Mouse (Mus musculus) forebrain, embryonic 13.5 days (tissue): ENCODE results near the gene Fam228a. TPM values are rescaled to one million over a fixed set of nuclear protein-coding genes. Genes with fewer than 3 reads are reported as not detected.
A peak's percentile ranks its signal among the peaks of the same experiment; 100 is the strongest.
"Not testable (repeated sequence)": the region's sequence is repeated elsewhere in the genome, so short reads cannot be mapped to it uniquely, and the experiment has no call there.

Source experiments
- ATAC-seq: fragments of 200-750 bp; cut with Nextera tagmentation; 2 replicates; pipeline ENCODE4 v1.8.0; 2017
- H3K27ac ChIP-seq: fragments of 300-500 bp; sonication (generic); 2 replicates; pipeline ENCODE4 v1.5.1; 2015; ENCODE audit warnings: inconsistent platforms, mild to moderate bottlenecking, moderate library complexity
- H3K27me3 ChIP-seq: fragments of 300-500 bp; sonication (generic); 2 replicates; pipeline ENCODE4 v1.6.1; 2015; ENCODE audit warnings: mild to moderate bottlenecking, inconsistent platforms
- H3K36me3 ChIP-seq: fragments of 300-500 bp; sonication (generic); 2 replicates; pipeline ENCODE4 v1.6.1; 2015; ENCODE audit warnings: mild to moderate bottlenecking, inconsistent platforms; ENCODE audit not compliant: poor library complexity, severe bottlenecking
- H3K4me1 ChIP-seq: fragments of 300-500 bp; sonication (generic); 2 replicates; pipeline ENCODE4 v1.6.1; 2015; ENCODE audit warnings: inconsistent platforms
- H3K4me2 ChIP-seq: fragments of 300-500 bp; sonication (generic); 2 replicates; pipeline ENCODE4 v1.6.1; 2015; ENCODE audit warnings: inconsistent platforms, mild to moderate bottlenecking, moderate library complexity
- H3K4me3 ChIP-seq: fragments of 300-500 bp; sonication (generic); 2 replicates; pipeline ENCODE4 v1.5.1; 2015; ENCODE audit warnings: mild to moderate bottlenecking, inconsistent platforms
- H3K9ac ChIP-seq: fragments of 300-500 bp; sonication (generic); 2 replicates; pipeline ENCODE4 v1.6.1; 2015; ENCODE audit warnings: mild to moderate bottlenecking, inconsistent platforms
- H3K9me3 ChIP-seq: fragments of 300-500 bp; sonication (generic); replicated peaks from 2 replicates; pipeline ENCODE4 v1.6.1; 2016; ENCODE audit warnings: inconsistent platforms
- WGBS: fragments of 180-500 bp; shearing (Covaris S2); methylation state at CpG from one replicate; pipeline ENCODE4 v1.1.7; 2015; 5-methylcytosine and 5-hydroxymethylcytosine counted together
- polyA plus RNA-seq: library from polyadenylated mRNA; unstranded; fragments of >200 nt; fragmentation: Nextera tagmentation; extraction: Ambion mirVana; gene quantifications from 2 replicates; pipeline ENCODE4 v1.2.1, GENCODE M21; 2015

Fam228a gene
- polyA plus RNA-seq, 1 experiment from 2014 or later = 0.53 TPM

DNA sequence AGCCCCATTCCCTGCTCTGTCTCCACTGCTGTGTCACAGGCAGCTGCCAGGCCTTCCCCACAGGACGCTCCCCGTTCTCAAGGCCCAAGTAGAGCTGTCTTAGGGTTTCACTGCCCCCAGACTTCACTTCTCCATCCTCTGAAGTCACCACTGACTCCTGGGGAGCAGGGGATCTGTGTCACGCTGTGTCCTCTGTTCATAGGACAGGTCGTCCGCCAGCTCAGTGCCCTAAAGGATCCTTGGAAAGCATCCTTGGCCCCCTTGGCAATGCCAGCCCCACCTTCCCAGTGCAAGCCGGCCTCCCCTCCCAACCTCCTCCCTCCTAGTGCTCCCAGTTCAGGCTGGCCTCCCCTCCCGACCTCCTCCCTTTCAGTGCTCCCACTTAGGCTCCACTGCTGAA is 28.3 kb downstream of the Fam228a start:
- Histone ChIP-seq H3K27ac (no peak overlapping the region), H3K4me3 (no peak overlapping the region), H3K9ac (no peak overlapping the region), H3K4me2 (no peak overlapping the region), H3K36me3 (peaks cover 50% of the 10 kb centered on the region), H3K9me3 (no peaks in the 10 kb centered on the region), H3K27me3 (no peaks in the 10 kb centered on the region), H3K4me1 (no peaks in the 10 kb centered on the region)
- 85% methylated on average over 7 of the region's 7 CpGs for WGBS
- ATAC-seq = no peak

DNA sequence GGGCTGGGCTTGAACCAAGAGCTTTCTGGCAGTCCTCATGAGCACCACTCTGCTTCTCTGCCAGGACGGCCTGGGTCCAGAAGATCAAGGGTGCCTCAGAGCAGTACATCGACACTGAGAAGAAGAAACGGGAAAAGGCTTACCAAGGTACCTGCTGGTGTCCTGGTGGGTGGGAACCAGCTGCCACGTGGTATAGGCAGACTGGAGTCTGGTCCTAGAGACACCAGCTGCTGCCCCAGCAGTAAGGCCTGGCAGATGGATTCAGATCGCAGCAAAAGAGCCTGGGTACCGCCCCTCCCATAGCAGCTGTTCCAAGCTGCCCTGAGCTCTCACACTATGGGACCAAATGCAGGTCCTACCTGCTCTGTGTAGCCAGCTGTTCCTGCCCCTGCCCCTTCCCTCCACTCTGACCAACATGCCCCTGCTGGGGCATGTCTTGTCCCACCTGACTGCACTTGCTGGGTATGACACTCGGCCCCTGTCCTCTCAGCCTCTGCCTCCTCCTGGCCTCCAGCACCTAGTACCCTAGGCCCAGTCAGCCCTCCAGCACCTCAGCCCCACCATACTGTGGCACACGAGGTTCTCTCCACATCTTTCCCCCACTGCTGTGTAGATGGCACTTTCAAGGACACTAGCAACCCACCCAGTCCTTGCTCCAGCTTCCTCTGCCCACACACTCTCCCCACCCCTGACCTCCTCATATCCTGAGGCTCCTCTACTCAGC is 29.2 kb downstream of the Fam228a start:
- no peaks in the 10 kb centered on the region for H3K4me1 ChIP-seq
- no peak overlapping the region for H3K9ac ChIP-seq
- H3K9me3 ChIP-seq = no peaks in the 10 kb centered on the region
- ATAC-seq = peak; percentile 65
- no peaks in the 10 kb centered on the region for H3K27me3 ChIP-seq
- 78% methylated on average over 8 of the region's 8 CpGs for WGBS
- peaks cover 50% of the 10 kb centered on the region for H3K36me3 ChIP-seq
- H3K4me3 ChIP-seq = no peak overlapping the region
- no peak overlapping the region for H3K4me2 ChIP-seq
- no peak overlapping the region for H3K27ac ChIP-seq

DNA sequence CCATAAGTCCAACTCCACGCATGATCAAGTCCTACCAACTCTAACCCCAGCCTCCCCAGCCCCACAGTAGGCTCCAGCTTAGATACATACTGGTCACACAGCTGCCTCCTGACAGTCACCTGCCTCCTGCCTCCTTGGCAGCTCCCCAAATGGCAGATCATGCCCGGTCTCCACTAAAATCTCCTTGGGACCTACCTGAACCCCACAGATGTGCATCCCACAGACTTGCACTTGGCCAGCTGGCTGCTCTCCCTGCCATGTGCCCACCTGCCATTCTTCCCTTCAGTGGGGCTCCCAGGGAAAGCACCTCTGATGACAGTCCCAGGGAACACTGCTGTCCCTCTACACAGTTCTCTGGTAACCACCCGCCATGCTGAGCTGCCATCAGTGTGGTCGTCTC is 29.9 kb downstream of the Fam228a start:
- Histone ChIP-seq H3K9ac (no peak overlapping the region), H3K4me1 (no peaks in the 10 kb centered on the region), H3K27me3 (no peaks in the 10 kb centered on the region), H3K4me2 (no peak overlapping the region), H3K27ac (no peak overlapping the region), H3K36me3 (peaks cover 48% of the 10 kb centered on the region), H3K9me3 (no peaks in the 10 kb centered on the region), H3K4me3 (no peak overlapping the region)
- no peak for ATAC-seq
- WGBS = 81% methylated on average over 4 of the region's 4 CpGs

DNA sequence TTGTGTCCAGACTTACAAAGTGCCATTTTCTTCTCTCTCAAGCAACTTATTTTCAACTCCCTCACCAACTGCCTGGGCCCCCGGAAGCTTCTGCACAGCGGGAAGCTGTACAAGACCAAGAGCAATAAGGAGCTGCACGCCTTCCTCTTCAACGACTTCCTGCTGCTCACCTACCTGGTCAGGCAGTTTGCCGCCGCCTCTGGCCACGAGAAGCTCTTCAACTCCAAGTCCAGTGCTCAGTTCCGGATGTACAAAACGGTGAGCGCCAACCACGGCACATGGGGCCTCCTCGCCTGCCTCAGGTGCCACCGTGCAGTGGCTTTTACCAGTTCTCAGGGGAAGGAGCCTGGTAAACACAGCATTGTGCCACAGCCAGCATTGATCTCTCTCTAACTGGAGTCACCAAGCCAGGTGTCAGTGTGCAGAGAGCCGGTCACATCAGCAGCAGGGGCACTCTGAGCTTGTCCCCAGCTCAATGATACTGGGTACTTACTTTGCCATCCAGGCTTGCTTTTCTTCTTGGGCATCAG is 30.7 kb downstream of the Fam228a start:
- WGBS = 92% methylated on average over 14 of the region's 14 CpGs
- no peak for ATAC-seq
- H3K4me3 ChIP-seq = no peak overlapping the region
- no peaks in the 10 kb centered on the region for H3K4me1 ChIP-seq
- H3K9me3 ChIP-seq = no peaks in the 10 kb centered on the region
- no peak overlapping the region for H3K9ac ChIP-seq
- no peak overlapping the region for H3K27ac ChIP-seq
- peaks cover 45% of the 10 kb centered on the region for H3K36me3 ChIP-seq
- no peak overlapping the region for H3K4me2 ChIP-seq
- H3K27me3 ChIP-seq = no peaks in the 10 kb centered on the region

DNA sequence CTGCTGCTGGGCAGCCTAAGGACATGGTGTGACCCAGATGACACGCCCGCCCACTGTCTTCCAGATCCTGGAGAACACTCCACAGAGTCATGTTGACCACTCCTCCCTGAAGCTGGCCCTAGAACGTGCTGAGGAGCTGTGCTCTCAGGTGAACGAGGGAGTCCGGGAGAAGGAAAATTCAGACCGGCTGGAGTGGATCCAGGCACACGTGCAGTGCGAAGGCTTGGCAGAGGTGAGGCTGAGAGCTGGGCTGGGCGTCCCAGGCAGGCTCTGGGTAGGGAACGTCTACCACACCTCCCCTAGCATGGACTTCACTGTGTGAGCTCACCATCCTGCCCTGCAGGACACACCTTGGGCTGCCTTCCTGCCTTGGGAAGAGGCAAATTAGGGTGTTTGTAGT is 31.3 kb downstream of the Fam228a start:
- Histone ChIP-seq H3K9ac (no peak overlapping the region), H3K4me2 (no peak overlapping the region), H3K36me3 (peaks cover 42% of the 10 kb centered on the region), H3K27me3 (no peaks in the 10 kb centered on the region), H3K27ac (no peak overlapping the region), H3K9me3 (no peaks in the 10 kb centered on the region), H3K4me3 (no peak overlapping the region), H3K4me1 (no peaks in the 10 kb centered on the region)
- no peak for ATAC-seq
- WGBS = 91% methylated on average over 10 of the region's 10 CpGs

DNA sequence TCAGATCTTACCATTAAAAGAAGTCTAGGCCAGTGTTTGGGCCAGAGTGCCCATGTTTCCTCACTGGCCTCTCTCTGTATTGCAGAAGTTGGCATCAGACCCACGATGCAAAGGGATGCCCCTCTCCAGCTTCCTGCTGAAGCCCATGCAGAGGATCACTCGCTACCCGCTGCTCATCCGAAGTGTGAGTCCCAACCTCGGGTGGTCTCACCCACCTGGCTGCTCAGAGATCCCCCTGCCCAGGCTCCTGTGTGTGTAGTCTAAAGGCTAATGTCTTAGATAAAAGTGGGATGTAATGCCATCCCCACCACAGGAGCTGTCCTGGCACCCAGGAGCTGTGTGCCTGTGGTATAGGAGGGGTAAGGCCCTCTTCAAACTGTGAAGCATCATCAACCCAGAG is 32.1 kb downstream of the Fam228a start:
- no peaks in the 10 kb centered on the region for H3K4me1 ChIP-seq
- ATAC-seq = no peak
- peaks cover 44% of the 10 kb centered on the region for H3K36me3 ChIP-seq
- H3K4me3 ChIP-seq = no peak overlapping the region
- H3K27ac ChIP-seq = no peak overlapping the region
- 95% methylated on average over 5 of the region's 5 CpGs for WGBS
- H3K9ac ChIP-seq = no peak overlapping the region
- H3K27me3 ChIP-seq = no peaks in the 10 kb centered on the region
- H3K4me2 ChIP-seq = no peak overlapping the region
- H3K9me3 ChIP-seq = no peaks in the 10 kb centered on the region

DNA sequence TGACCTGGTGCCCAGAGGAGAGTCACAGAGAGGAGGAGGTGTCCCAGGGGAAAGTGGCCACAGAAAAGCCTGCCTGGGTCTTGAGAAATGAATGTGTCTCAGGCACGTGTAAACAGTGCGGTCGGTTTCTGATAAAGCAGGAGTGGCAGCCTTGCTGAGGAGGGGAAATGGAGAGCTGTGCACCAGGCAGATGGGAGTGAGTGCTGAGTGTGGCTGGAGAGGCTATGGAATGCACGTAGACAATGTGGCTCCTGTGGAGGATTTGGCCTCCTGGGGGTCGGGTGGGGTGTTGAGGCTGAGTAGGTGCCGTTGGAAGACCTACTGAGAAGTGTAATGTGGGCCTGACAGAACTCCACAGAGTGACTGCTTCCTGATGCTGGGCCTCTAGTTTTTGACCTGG is 32.6 kb downstream of the Fam228a start:
- H3K27me3 ChIP-seq, H3K9me3 ChIP-seq, H3K4me2 ChIP-seq, ATAC-seq, H3K27ac ChIP-seq, H3K9ac ChIP-seq, H3K4me3 ChIP-seq, H3K4me1 ChIP-seq: not testable (repeated sequence)
- 77% methylated on average over 6 of the region's 6 CpGs for WGBS
- peaks cover 46% of the 10 kb centered on the region for H3K36me3 ChIP-seq

DNA sequence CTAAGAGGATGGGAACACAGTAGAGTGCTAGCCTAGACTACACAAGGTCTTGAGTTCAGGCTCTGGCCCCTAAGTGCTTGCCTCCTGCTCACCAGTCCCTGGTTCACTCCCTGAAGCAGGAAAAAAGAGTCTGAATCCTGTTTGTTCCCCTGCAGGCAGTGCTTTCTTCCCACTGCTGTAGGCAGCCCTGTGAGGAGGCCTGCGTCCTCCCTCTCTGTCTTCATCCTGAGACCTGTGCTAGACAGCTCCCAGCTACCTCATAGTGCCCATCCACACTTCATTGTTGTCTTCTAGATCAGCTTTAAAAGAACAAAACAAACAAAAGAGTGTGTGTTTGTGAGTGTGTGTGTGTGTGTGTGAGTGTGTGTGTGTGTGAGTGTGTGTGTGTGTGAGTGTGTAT is 43.7 kb downstream of the Fam228a start:
- H3K9ac ChIP-seq = no peak overlapping the region
- no peaks in the 10 kb centered on the region for H3K27me3 ChIP-seq
- no peak for ATAC-seq
- H3K4me1 ChIP-seq = no peaks in the 10 kb centered on the region
- no peak overlapping the region for H3K27ac ChIP-seq
- H3K4me3 ChIP-seq = no peak overlapping the region
- whole genome bisulfite sequencing = 91% methylated on average over 1 of the region's 1 CpGs
- H3K9me3 ChIP-seq = no peaks in the 10 kb centered on the region
- H3K36me3 ChIP-seq = peaks cover 13% of the 10 kb centered on the region; the same call in 1 of the 2 replicates
- no peak overlapping the region for H3K4me2 ChIP-seq

DNA sequence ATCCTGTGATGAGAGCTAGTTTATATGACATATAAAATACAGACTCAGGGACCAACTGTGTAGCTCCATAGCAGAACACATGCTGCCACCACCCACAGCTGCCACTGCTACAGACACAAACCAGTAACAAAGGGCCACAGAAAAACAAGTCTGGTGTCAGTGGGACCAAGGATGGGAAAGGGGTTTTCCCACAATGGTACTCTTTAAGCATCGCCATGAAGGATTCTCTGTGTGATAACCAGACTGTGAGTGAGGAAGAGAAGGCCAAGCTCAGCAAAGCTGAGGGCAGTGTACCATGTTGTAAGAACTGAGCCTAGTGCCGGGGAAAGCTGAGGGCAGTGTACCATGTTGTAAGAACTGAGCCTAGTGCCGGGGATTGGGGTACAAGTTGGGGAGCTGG is 47.0 kb downstream of the Fam228a start:
- no peak overlapping the region for H3K4me3 ChIP-seq
- H3K4me1 ChIP-seq = no peaks in the 10 kb centered on the region
- 93% methylated on average over 3 of the region's 3 CpGs for WGBS
- H3K27me3 ChIP-seq = no peaks in the 10 kb centered on the region
- ATAC-seq = no peak
- H3K9ac ChIP-seq = no peak overlapping the region
- no peak overlapping the region for H3K27ac ChIP-seq
- no peaks in the 10 kb centered on the region for H3K36me3 ChIP-seq
- H3K4me2 ChIP-seq = no peak overlapping the region
- H3K9me3 ChIP-seq = no peaks in the 10 kb centered on the region

DNA sequence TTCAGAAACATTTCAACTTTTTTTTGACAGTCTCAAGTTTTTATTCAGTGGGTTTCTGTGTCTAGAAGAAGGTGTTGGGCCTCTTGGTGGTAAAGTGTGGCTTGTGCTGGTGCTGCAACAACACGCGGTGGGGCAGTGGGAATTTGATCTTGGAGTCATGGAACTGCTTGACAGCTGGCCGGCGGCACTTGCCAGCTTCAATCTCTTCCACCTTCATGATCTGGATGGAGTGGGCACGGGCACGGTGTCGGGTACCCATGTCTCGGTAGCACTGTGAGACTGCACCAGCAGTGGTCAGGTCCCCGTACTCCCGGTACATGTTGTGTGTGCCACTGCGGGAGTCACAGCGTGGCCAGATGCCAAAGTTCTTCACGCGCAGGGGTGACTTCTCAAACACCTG is 48.9 kb downstream of the Fam228a start:
- H3K4me1 ChIP-seq = no peaks in the 10 kb centered on the region
- no peaks in the 10 kb centered on the region for H3K9me3 ChIP-seq
- ATAC-seq = no peak
- no peaks in the 10 kb centered on the region for H3K27me3 ChIP-seq
- H3K36me3 ChIP-seq = no peaks in the 10 kb centered on the region
- 94% methylated on average over 14 of the region's 14 CpGs for WGBS
- H3K9ac ChIP-seq = no peak overlapping the region
- H3K4me2 ChIP-seq = no peak overlapping the region
- no peak overlapping the region for H3K27ac ChIP-seq
- no peak overlapping the region for H3K4me3 ChIP-seq

DNA sequence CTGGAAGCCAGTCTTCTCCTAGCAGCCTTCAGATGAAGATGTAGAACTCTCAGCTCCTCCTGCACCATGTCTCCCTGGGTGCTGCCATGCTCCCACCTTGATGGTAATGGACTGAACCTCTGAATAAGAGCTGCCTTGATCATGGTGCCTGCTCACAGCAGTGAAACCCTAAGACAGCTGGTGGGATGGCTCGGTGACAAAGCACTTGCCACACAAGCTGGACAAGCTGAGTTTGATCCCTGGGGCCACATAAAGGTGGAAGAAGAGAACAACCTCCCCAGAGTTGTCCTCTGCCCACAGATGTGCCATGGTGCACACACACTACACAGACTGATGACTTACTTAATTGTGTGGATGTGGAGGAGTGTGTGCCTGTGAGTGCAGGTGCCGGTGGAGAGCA is 49.8 kb downstream of the Fam228a start:
- Histone ChIP-seq H3K9me3 (no peaks in the 10 kb centered on the region), H3K4me1 (no peaks in the 10 kb centered on the region), H3K36me3 (no peaks in the 10 kb centered on the region), H3K27me3 (no peaks in the 10 kb centered on the region), H3K4me2 (no peak overlapping the region), H3K4me3 (no peak overlapping the region), H3K27ac (no peak overlapping the region), H3K9ac (no peak overlapping the region)
- WGBS = 94% methylated on average over 2 of the region's 2 CpGs
- ATAC-seq = no peak

DNA sequence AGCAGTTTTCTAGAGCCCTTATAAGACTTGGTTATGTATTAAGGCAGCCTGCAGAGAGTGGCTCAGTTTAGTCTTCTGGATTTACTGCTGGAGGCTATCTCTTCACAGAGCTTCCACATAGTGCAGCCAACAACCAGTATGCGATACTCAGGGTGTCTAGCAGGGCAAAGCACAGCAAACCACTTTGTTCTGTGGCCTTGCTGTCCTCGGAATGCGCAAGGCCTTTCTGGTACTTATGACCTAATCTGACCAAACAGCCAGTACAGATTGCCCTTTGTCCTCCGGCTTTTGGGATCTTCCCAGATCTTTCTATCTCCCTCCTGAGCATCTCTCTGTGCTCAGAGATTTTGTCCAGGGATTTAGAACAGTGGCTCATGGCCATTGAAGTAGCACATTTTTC is 52.8 kb downstream of the Fam228a start:
- no peaks in the 10 kb centered on the region for H3K36me3 ChIP-seq
- no peak overlapping the region for H3K4me2 ChIP-seq
- WGBS = 82% methylated on average over 4 of the region's 4 CpGs
- no peaks in the 10 kb centered on the region for H3K27me3 ChIP-seq
- ATAC-seq = no peak
- no peaks in the 10 kb centered on the region for H3K9me3 ChIP-seq
- H3K9ac ChIP-seq = no peak overlapping the region
- H3K4me1 ChIP-seq = no peaks in the 10 kb centered on the region
- H3K4me3 ChIP-seq = no peak overlapping the region
- no peak overlapping the region for H3K27ac ChIP-seq

DNA sequence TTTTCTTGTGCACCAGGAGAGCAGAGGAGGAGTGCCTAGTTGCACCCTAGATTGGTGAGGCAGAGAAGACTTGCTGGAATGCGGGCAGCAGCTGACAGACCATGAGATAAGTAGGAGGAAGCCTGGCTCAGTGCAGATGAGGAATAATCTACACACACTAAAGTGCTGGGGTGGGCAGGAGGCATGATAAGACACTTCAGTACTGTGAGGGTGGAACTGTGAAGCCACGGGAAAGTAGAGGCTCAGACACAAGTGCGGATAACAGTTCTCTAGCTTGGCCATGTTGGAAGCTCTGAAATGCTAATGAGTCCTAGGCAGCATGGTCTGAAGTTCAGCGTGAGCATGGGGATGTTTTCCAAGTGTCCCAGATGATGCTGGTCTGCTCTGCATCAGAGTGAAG is 58.3 kb downstream of the Fam228a start:
- 88% methylated on average over 4 of the region's 4 CpGs for WGBS
- no peak for ATAC-seq

More for the DNA sequence above, 58.3 kb downstream of the Fam228a start:
- Histone ChIP-seq H3K4me1 (no peaks in the 10 kb centered on the region), H3K9ac (no peak overlapping the region), H3K36me3 (0 out of 2 replicates have a peak, but pooled peaks cover 11% of the 10 kb centered on the region), H3K4me3 (no peak overlapping the region), H3K4me2 (no peak overlapping the region), H3K27me3 (no peaks in the 10 kb centered on the region), H3K9me3 (no peaks in the 10 kb centered on the region), H3K27ac (no peak overlapping the region)
